Mouse (Mus musculus): ENCODE results near the gene Ppp3ca. TPM values are rescaled to one million over a fixed set of nuclear protein-coding genes. Genes with fewer than 3 reads are reported as not detected.

Gene Ppp3ca
- polyA plus RNA-seq, 1 experiment from 2014 or later: 142 TPM

- Histone ChIP-seq H3K4me2 (no peak overlapping the region), H3K4me1 (replicated peaks) (no peaks in the 10 kb centered on the region), H3K9me3 (no peaks in the 10 kb centered on the region), H3K9ac (no peak overlapping the region), H3K27ac (replicated peaks) (no peak overlapping the region), H3K4me3 (no peak overlapping the region), H3K36me3 (peaks cover 44% of the 10 kb centered on the region), H3K27me3 (no peaks in the 10 kb centered on the region)
- no peak for ATAC-seq (ENCODE audit: low read depth)
These were observed 263.1 kb downstream of the Ppp3ca start for GRCm38 (mm10) chr3:136933071-136933470.

GRCm38 (mm10) chr3:136940733-136941601 lies 271.0 kb downstream of the Ppp3ca start:
- Histone ChIP-seq H3K9me3 (no peaks in the 10 kb centered on the region), H3K4me2 (no peak overlapping the region), H3K4me1 (replicated peaks) (no peaks in the 10 kb centered on the region), H3K9ac (no peak overlapping the region), H3K36me3 (peaks cover 8% of the 10 kb centered on the region; the same call in 1 of the 2 replicates), H3K4me3 (no peak overlapping the region), H3K27ac (replicated peaks) (no peak overlapping the region), H3K27me3 (no peaks in the 10 kb centered on the region)
- WGBS: 83% methylated on average over 7 of the region's 7 CpGs
- ATAC-seq (ENCODE audit: low read depth): no peak

- Histone ChIP-seq H3K27me3 (no peaks in the 10 kb centered on the region), H3K4me3 (no peak overlapping the region)
These were observed 271.6 kb downstream of the Ppp3ca start for GRCm38 (mm10) chr3:136941602-136941926.

GRCm38 (mm10) chr3:136945550-136945949 lies 275.6 kb downstream of the Ppp3ca start:
- Histone ChIP-seq H3K9ac (no peak overlapping the region), H3K4me3 (no peak overlapping the region), H3K4me1 (replicated peaks) (no peaks in the 10 kb centered on the region), H3K4me2 (no peak overlapping the region), H3K9me3 (no peaks in the 10 kb centered on the region), H3K36me3 (no peaks in the 10 kb centered on the region), H3K27ac (replicated peaks) (no peak overlapping the region), H3K27me3 (no peaks in the 10 kb centered on the region)
- ATAC-seq (ENCODE audit: low read depth): no peak
- WGBS: 66% methylated on average over 4 of the region's 4 CpGs

More at GRCm38 (mm10) chr3:136941602-136941926, 271.6 kb downstream of the Ppp3ca start:
- Histone ChIP-seq H3K36me3 (peaks cover 7% of the 10 kb centered on the region; the same call in 1 of the 2 replicates), H3K9ac (no peak overlapping the region), H3K4me1 (replicated peaks) (no peaks in the 10 kb centered on the region), H3K9me3 (no peaks in the 10 kb centered on the region), H3K27ac (replicated peaks) (no peak overlapping the region), H3K4me2 (no peak overlapping the region)
- no peak for ATAC-seq (ENCODE audit: low read depth)
- WGBS: 86% methylated on average over 3 of the region's 3 CpGs

- 97% methylated on average over 2 of the region's 2 CpGs for WGBS
- no peaks in the 10 kb centered on the region for H3K27me3 ChIP-seq
- H3K9ac ChIP-seq: no peak overlapping the region
- no peaks in the 10 kb centered on the region for H3K36me3 ChIP-seq
- no peak overlapping the region for H3K4me3 ChIP-seq
- no peak for ATAC-seq (ENCODE audit: low read depth)
- H3K4me2 ChIP-seq: no peak overlapping the region
- no peaks in the 10 kb centered on the region for H3K4me1 ChIP-seq (replicated peaks)
- H3K27ac ChIP-seq (replicated peaks): no peak overlapping the region
- H3K9me3 ChIP-seq: no peaks in the 10 kb centered on the region
These were observed 276.7 kb downstream of the Ppp3ca start for GRCm38 (mm10) chr3:136946662-136947061.

- 90% methylated on average over 4 of the region's 4 CpGs for WGBS
- H3K36me3 ChIP-seq: no peaks in the 10 kb centered on the region
- H3K4me1 ChIP-seq (replicated peaks): no peaks in the 10 kb centered on the region
- no peaks in the 10 kb centered on the region for H3K9me3 ChIP-seq
- H3K4me3 ChIP-seq: no peak overlapping the region
- H3K27ac ChIP-seq (replicated peaks): no peak overlapping the region
- H3K9ac ChIP-seq: no peak overlapping the region
- no peaks in the 10 kb centered on the region for H3K27me3 ChIP-seq
- no peak for ATAC-seq (ENCODE audit: low read depth)
- no peak overlapping the region for H3K4me2 ChIP-seq
These were observed 278.2 kb downstream of the Ppp3ca start for GRCm38 (mm10) chr3:136948142-136948541.

- no peak overlapping the region for H3K4me2 ChIP-seq
- no peaks in the 10 kb centered on the region for H3K36me3 ChIP-seq
- no peaks in the 10 kb centered on the region for H3K27me3 ChIP-seq
- no peak overlapping the region for H3K27ac ChIP-seq (replicated peaks)
- no peak overlapping the region for H3K9ac ChIP-seq
- H3K4me1 ChIP-seq (replicated peaks): no peaks in the 10 kb centered on the region
- no peak for ATAC-seq (ENCODE audit: low read depth)
- no peak overlapping the region for H3K4me3 ChIP-seq
- no peaks in the 10 kb centered on the region for H3K9me3 ChIP-seq
- 81% methylated on average over 1 of the region's 1 CpGs for WGBS
These were observed 281.9 kb downstream of the Ppp3ca start for GRCm38 (mm10) chr3:136951792-136952191.

GRCm38 (mm10) chr3:136952822-136953221 lies 282.9 kb downstream of the Ppp3ca start:
- Histone ChIP-seq H3K4me1 (replicated peaks) (no peaks in the 10 kb centered on the region), H3K27ac (replicated peaks) (no peak overlapping the region), H3K9ac (no peak overlapping the region), H3K4me2 (no peak overlapping the region), H3K9me3 (no peaks in the 10 kb centered on the region), H3K4me3 (no peak overlapping the region), H3K27me3 (no peaks in the 10 kb centered on the region), H3K36me3 (no peaks in the 10 kb centered on the region)
- WGBS: 89% methylated on average over 1 of the region's 1 CpGs
- no peak for ATAC-seq (ENCODE audit: low read depth)

GRCm38 (mm10) chr3:136955043-136955442 lies 285.1 kb downstream of the Ppp3ca start:
- no peaks in the 10 kb centered on the region for H3K36me3 ChIP-seq
- H3K27ac ChIP-seq (replicated peaks): no peak overlapping the region
- no peak for ATAC-seq (ENCODE audit: low read depth)
- no peaks in the 10 kb centered on the region for H3K9me3 ChIP-seq
- H3K4me3 ChIP-seq: no peak overlapping the region
- no peaks in the 10 kb centered on the region for H3K4me1 ChIP-seq (replicated peaks)
- 95% methylated on average over 2 of the region's 2 CpGs for WGBS
- no peaks in the 10 kb centered on the region for H3K27me3 ChIP-seq
- H3K4me2 ChIP-seq: no peak overlapping the region
- no peak overlapping the region for H3K9ac ChIP-seq

GRCm38 (mm10) chr3:136960314-136960713 lies 290.4 kb downstream of the Ppp3ca start:
- H3K9ac ChIP-seq: no peak overlapping the region
- H3K27ac ChIP-seq (replicated peaks): no peak overlapping the region
- no peaks in the 10 kb centered on the region for H3K27me3 ChIP-seq
- H3K4me3 ChIP-seq: no peak overlapping the region
- H3K4me2 ChIP-seq: no peak overlapping the region
- no peaks in the 10 kb centered on the region for H3K9me3 ChIP-seq
- H3K36me3 ChIP-seq: no peaks in the 10 kb centered on the region
- ATAC-seq (ENCODE audit: low read depth): no peak
- H3K4me1 ChIP-seq (replicated peaks): no peaks in the 10 kb centered on the region
- 91% methylated on average over 3 of the region's 3 CpGs for WGBS

GRCm38 (mm10) chr3:136966786-136967185 lies 296.9 kb downstream of the Ppp3ca start:
- H3K36me3 ChIP-seq: no peaks in the 10 kb centered on the region
- no peak overlapping the region for H3K4me3 ChIP-seq
- no peak overlapping the region for H3K4me2 ChIP-seq
- no peak overlapping the region for H3K9ac ChIP-seq
- no peaks in the 10 kb centered on the region for H3K27me3 ChIP-seq
- no peaks in the 10 kb centered on the region for H3K4me1 ChIP-seq (replicated peaks)
- no peak overlapping the region for H3K27ac ChIP-seq (replicated peaks)
- WGBS: 95% methylated on average over 5 of the region's 5 CpGs
- no peak for ATAC-seq (ENCODE audit: low read depth)
- H3K9me3 ChIP-seq: no peaks in the 10 kb centered on the region

- Histone ChIP-seq H3K27me3 (no peaks in the 10 kb centered on the region), H3K4me1 (replicated peaks) (no peaks in the 10 kb centered on the region), H3K9me3 (no peaks in the 10 kb centered on the region), H3K27ac (replicated peaks) (no peak overlapping the region), H3K9ac (no peak overlapping the region), H3K36me3 (no peaks in the 10 kb centered on the region), H3K4me2 (no peak overlapping the region), H3K4me3 (no peak overlapping the region)
- no peak for ATAC-seq (ENCODE audit: low read depth)
- WGBS: 87% methylated on average over 2 of the region's 2 CpGs
These were observed 297.6 kb downstream of the Ppp3ca start for GRCm38 (mm10) chr3:136967510-136967909.

- H3K4me2 ChIP-seq: no peak overlapping the region
- H3K27ac ChIP-seq (replicated peaks): no peak overlapping the region
- H3K36me3 ChIP-seq: no peaks in the 10 kb centered on the region
- no peak overlapping the region for H3K9ac ChIP-seq
- no peak overlapping the region for H3K4me3 ChIP-seq
- no peaks in the 10 kb centered on the region for H3K4me1 ChIP-seq (replicated peaks)
- no peaks in the 10 kb centered on the region for H3K27me3 ChIP-seq
- ATAC-seq (ENCODE audit: low read depth): no peak
- no peaks in the 10 kb centered on the region for H3K9me3 ChIP-seq
- 78% methylated on average over 4 of the region's 4 CpGs for WGBS
These were observed 299.9 kb downstream of the Ppp3ca start for GRCm38 (mm10) chr3:136969796-136970195.
